Mouse (Mus musculus) kidney, embryonic 15.5 days (tissue): ENCODE measurements around the gene Zswim1. TPM values are rescaled to one million over a fixed set of nuclear protein-coding genes. Genes with fewer than 3 reads are reported as not detected.

Source experiments
- ATAC-seq: fragments of 200-750 bp; cut with Nextera tagmentation; replicated peaks from 2 replicates; pipeline ENCODE4 v1.8.0; 2017; ENCODE audit warnings: moderate TSS enrichment; ENCODE audit not compliant: low FRiP score
- H3K27ac ChIP-seq: fragments of 300-500 bp; sonication (generic); 2 replicates; pipeline ENCODE4 v1.5.1; 2015; ENCODE audit warnings: mild to moderate bottlenecking, inconsistent platforms
- H3K27me3 ChIP-seq: fragments of 300-500 bp; sonication (generic); 2 replicates; pipeline ENCODE4 v1.6.1; 2015; ENCODE audit warnings: inconsistent platforms
- H3K36me3 ChIP-seq: fragments of 300-500 bp; sonication (generic); 2 replicates; pipeline ENCODE4 v1.6.1; 2015; ENCODE audit warnings: inconsistent platforms
- H3K4me1 ChIP-seq: fragments of 300-500 bp; sonication (generic); 2 replicates; pipeline ENCODE4 v1.6.1; 2015; ENCODE audit warnings: inconsistent platforms
- H3K4me2 ChIP-seq: fragments of 300-500 bp; sonication (generic); 2 replicates; pipeline ENCODE4 v1.6.1; 2015; ENCODE audit warnings: moderate library complexity, mild to moderate bottlenecking, inconsistent platforms
- H3K4me3 ChIP-seq: fragments of 300-500 bp; sonication (generic); replicated peaks from 2 replicates; pipeline ENCODE4 v1.5.1; 2015; ENCODE audit warnings: mild to moderate bottlenecking, inconsistent platforms
- H3K9ac ChIP-seq: fragments of 300-500 bp; sonication (generic); 2 replicates; pipeline ENCODE4 v1.6.1; 2015; ENCODE audit warnings: mild to moderate bottlenecking, inconsistent platforms
- H3K9me3 ChIP-seq: fragments of 300-500 bp; sonication (generic); replicated peaks from 2 replicates; pipeline ENCODE4 v1.6.1; 2016; ENCODE audit warnings: inconsistent platforms
- WGBS: fragments of 180-500 bp; shearing (Covaris S2); methylation state at CpG from one replicate; pipeline ENCODE4 v1.1.7; 2015; ENCODE audit warnings: mixed read lengths; 5-methylcytosine and 5-hydroxymethylcytosine counted together
- polyA plus RNA-seq: library from polyadenylated mRNA; unstranded; fragments of >200 nt; fragmentation: Nextera tagmentation; extraction: Ambion mirVana; gene quantifications from 2 replicates; pipeline ENCODE4 v1.2.1, GENCODE M21; 2015

Zswim1 gene
- polyA plus RNA-seq, 1 experiment from 2014 or later = 19.8 TPM

DNA sequence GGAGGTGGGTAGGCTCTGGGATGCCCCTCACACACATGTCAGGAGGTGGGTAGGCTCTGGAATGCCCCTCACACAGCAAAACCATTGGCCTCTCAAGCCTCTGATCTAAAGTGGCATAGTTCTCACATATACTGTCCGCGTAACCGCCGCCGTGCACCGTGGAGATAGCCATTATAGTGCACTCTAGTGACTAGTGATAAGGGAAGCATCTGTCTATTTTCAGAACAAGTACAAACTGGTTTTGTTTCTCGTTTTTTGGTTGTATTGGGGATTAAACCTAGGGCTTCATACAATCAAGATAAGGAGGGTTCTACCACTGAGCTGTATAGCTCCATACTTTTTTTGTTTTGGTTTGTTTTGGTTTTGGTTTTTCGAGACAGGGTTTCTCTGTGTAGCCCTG is 6.7 kb upstream of the Zswim1 start:
- 91% methylated on average over 8 of the region's 8 CpGs for WGBS
- Histone ChIP-seq H3K36me3 (peaks cover 11% of the 10 kb centered on the region), H3K27ac (no peak overlapping the region), H3K9me3 (no peaks in the 10 kb centered on the region), H3K4me3 (no peak overlapping the region), H3K27me3 (no peaks in the 10 kb centered on the region), H3K4me1 (peaks cover 7% of the 10 kb centered on the region), H3K9ac (no peak overlapping the region), H3K4me2 (no peak overlapping the region)
- no peak for ATAC-seq

- H3K9ac ChIP-seq = no peak overlapping the region
- H3K4me2 ChIP-seq = no peak overlapping the region
- ATAC-seq = no peak
These were observed 5.3 kb upstream of the Zswim1 start for GRCm38 (mm10) chr2:164817206-164817605.

GRCm38 (mm10) chr2:164817703-164818102 is 4.8 kb upstream of the Zswim1 start:
- Histone ChIP-seq H3K4me2 (no peak overlapping the region), H3K27ac (no peak overlapping the region)
- no peak for ATAC-seq

More at GRCm38 (mm10) chr2:164817206-164817605, 5.3 kb upstream of the Zswim1 start:
- 83% methylated on average over 6 of the region's 6 CpGs for WGBS
- Histone ChIP-seq H3K27ac (no peak overlapping the region), H3K4me1 (peaks cover 9% of the 10 kb centered on the region), H3K9me3 (no peaks in the 10 kb centered on the region), H3K36me3 (peaks cover 21% of the 10 kb centered on the region), H3K27me3 (no peaks in the 10 kb centered on the region), H3K4me3 (no peak overlapping the region)

GRCm38 (mm10) chr2:164821060-164821459 is 1.4 kb upstream of the Zswim1 start:
- Histone ChIP-seq H3K4me2 (no peak overlapping the region), H3K4me1 (peaks cover 24% of the 10 kb centered on the region), H3K27me3 (no peaks in the 10 kb centered on the region), H3K9ac (no peak overlapping the region), H3K9me3 (no peaks in the 10 kb centered on the region), H3K27ac (no peak overlapping the region), H3K36me3 (peaks cover 31% of the 10 kb centered on the region), H3K4me3 (no peak overlapping the region)
- no peak for ATAC-seq
- 85% methylated on average over 6 of the region's 6 CpGs for WGBS

More at GRCm38 (mm10) chr2:164817703-164818102, 4.8 kb upstream of the Zswim1 start:
- Histone ChIP-seq H3K36me3 (peaks cover 17% of the 10 kb centered on the region), H3K9ac (no peak overlapping the region), H3K4me1 (peaks cover 13% of the 10 kb centered on the region), H3K4me3 (no peak overlapping the region), H3K27me3 (no peaks in the 10 kb centered on the region), H3K9me3 (no peaks in the 10 kb centered on the region)
- 60% methylated on average over 5 of the region's 5 CpGs for WGBS

GRCm38 (mm10) chr2:164823181-164823585 is 697 bp downstream of the Zswim1 start:
- Histone ChIP-seq H3K27ac (peak overlapping the region; percentile 86), H3K36me3 (peaks cover 53% of the 10 kb centered on the region), H3K4me3 (peak overlapping the region; percentile 87), H3K4me1 (peaks cover 17% of the 10 kb centered on the region), H3K4me2 (peak overlapping the region; percentile 57), H3K9ac (peak overlapping the region; percentile 61), H3K27me3 (no peaks in the 10 kb centered on the region), H3K9me3 (no peaks in the 10 kb centered on the region)
- WGBS = 3% methylated on average over 10 of the region's 10 CpGs
- ATAC-seq = peak; percentile 72

- H3K36me3 ChIP-seq = peaks cover 60% of the 10 kb centered on the region
- no peak for ATAC-seq
- peak overlapping the region; percentile 57 for H3K4me2 ChIP-seq
These were observed 1.5 kb downstream of the Zswim1 start for GRCm38 (mm10) chr2:164823969-164824368.

GRCm38 (mm10) chr2:164825521-164825920 is 3.0 kb downstream of the Zswim1 start:
- no peak overlapping the region for H3K4me2 ChIP-seq
- H3K4me1 ChIP-seq = peaks cover 17% of the 10 kb centered on the region
- no peak overlapping the region for H3K9ac ChIP-seq
- no peaks in the 10 kb centered on the region for H3K9me3 ChIP-seq
- no peak overlapping the region for H3K4me3 ChIP-seq
- 96% methylated on average over 17 of the region's 17 CpGs for WGBS
- no peak overlapping the region for H3K27ac ChIP-seq
- ATAC-seq = no peak
- peaks cover 59% of the 10 kb centered on the region for H3K36me3 ChIP-seq
- H3K27me3 ChIP-seq = no peaks in the 10 kb centered on the region

More at GRCm38 (mm10) chr2:164823969-164824368, 1.5 kb downstream of the Zswim1 start:
- Histone ChIP-seq H3K9me3 (no peaks in the 10 kb centered on the region), H3K9ac (no peak overlapping the region), H3K27me3 (no peaks in the 10 kb centered on the region), H3K27ac (no peak overlapping the region), H3K4me1 (peaks cover 17% of the 10 kb centered on the region), H3K4me3 (peak overlapping the region; percentile 87; the same call in 1 of the 2 replicates)
- 84% methylated on average over 4 of the region's 4 CpGs for WGBS

DNA sequence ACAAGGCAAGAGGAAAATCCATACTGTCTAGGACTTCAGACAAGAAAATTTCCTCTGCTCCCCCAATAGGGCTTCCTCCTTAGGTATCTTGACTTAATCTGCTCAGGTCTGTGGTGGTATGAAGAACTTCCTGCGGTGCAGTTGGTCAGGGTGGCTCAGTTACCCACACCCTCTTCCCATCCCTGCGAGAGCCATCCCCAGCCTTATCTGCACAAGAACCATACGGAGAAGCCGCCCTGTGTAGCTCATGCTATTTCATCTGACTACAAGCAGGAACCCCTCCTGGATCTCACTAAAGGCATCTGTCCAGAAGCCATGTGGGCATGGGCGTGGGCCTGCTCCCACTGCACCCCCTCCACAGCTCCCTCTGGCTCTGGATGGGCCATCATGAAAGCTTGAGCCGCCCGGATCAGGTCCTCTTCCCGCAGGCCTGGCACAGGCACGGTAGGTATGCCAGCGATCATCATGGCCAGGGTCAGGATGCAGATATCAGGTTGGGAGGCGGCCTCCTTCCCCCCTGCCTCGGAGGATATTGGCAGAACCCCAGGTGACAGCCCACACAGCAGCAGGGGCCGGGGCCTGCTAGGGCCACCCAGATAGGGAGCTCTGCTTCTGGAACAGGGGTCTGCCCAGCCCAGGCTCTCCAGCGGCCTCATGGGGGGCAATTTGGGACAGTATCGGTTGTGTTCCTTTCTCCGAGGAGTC is 4.8 kb downstream of the Zswim1 start:
- no peak for ATAC-seq
- peaks cover 16% of the 10 kb centered on the region for H3K4me1 ChIP-seq
- H3K36me3 ChIP-seq = peaks cover 48% of the 10 kb centered on the region
- H3K4me2 ChIP-seq = no peak overlapping the region
- no peak overlapping the region for H3K9ac ChIP-seq
- H3K27me3 ChIP-seq = no peaks in the 10 kb centered on the region
- no peak overlapping the region for H3K27ac ChIP-seq
- 87% methylated on average over 16 of the region's 16 CpGs for WGBS
- no peaks in the 10 kb centered on the region for H3K9me3 ChIP-seq
- no peak overlapping the region for H3K4me3 ChIP-seq

- Histone ChIP-seq H3K4me3 (no peak within 1 kb of the TSS), H3K36me3 (peaks cover 48% of the 10 kb centered on the region), H3K9ac (no peak within 1 kb of the TSS), H3K27me3 (no peaks in the 10 kb centered on the region), H3K4me1 (peaks cover 18% of the 10 kb centered on the region), H3K4me2 (no peak within 1 kb of the TSS), H3K27ac (no peak within 1 kb of the TSS), H3K9me3 (no peaks in the 10 kb centered on the region)
- no peak for ATAC-seq
- WGBS = 92% methylated on average over 6 of the region's 6 CpGs
These were observed 6.0 kb downstream of the Zswim1 start, which contains the start of gene Spata25 for GRCm38 (mm10) chr2:164828437-164828836. Gene Spata25, minus strand, starts transcription at chr2:164828537.

DNA sequence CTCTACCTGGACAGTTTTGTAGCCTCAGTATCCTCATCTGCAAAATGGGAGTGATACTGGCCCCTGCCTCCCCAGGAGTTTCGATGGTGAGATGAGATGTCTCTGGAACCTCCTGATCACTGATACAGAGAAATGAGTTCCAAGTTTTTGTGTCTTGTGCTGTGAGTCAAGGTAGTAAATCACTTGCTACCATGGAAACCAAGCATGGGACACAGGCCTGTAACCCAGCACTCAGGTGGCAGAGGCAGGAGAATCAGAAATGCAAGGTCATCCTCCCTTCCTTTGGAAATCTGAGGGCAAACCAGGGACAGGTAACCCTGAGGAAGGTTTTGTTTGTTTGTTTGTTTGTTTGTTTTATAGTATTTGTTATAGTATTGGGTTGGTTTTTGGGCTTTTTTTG is 6.6 kb downstream of the Zswim1 start:
- no peaks in the 10 kb centered on the region for H3K9me3 ChIP-seq
- no peaks in the 10 kb centered on the region for H3K27me3 ChIP-seq
- H3K4me2 ChIP-seq = no peak overlapping the region
- H3K27ac ChIP-seq = no peak overlapping the region
- no peak overlapping the region for H3K4me3 ChIP-seq
- ATAC-seq = no peak
- peaks cover 48% of the 10 kb centered on the region for H3K36me3 ChIP-seq
- H3K9ac ChIP-seq = no peak overlapping the region
- peaks cover 12% of the 10 kb centered on the region for H3K4me1 ChIP-seq
- 86% methylated on average over 1 of the region's 1 CpGs for WGBS

DNA sequence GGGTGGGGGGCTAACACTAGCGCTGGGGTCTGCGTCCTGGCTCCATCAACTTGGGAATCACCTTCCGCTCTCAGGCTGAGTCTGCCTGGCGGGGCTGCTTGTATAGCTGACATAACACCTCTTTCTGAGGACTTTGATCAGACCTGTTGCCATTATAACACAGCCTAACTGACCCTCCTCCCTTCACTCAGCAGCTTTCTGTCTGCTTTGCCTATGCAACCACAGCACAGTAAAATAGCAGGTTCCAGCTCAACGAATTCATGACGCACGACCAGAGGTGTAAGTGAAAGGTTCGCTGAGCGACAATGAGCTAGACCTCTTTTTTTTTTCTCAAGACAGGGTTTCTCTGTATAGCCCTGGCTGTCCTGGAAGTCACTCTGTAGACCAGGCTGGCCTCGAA is 8.5 kb downstream of the Zswim1 start:
- no peak for ATAC-seq
- no peak overlapping the region for H3K4me3 ChIP-seq
- H3K4me1 ChIP-seq = peaks cover 25% of the 10 kb centered on the region
- H3K9me3 ChIP-seq = no peaks in the 10 kb centered on the region
- H3K27ac ChIP-seq = no peak overlapping the region
- H3K4me2 ChIP-seq = no peak overlapping the region
- no peaks in the 10 kb centered on the region for H3K27me3 ChIP-seq
- WGBS = 68% methylated on average over 10 of the region's 10 CpGs
- H3K9ac ChIP-seq = no peak overlapping the region
- H3K36me3 ChIP-seq = peaks cover 42% of the 10 kb centered on the region

DNA sequence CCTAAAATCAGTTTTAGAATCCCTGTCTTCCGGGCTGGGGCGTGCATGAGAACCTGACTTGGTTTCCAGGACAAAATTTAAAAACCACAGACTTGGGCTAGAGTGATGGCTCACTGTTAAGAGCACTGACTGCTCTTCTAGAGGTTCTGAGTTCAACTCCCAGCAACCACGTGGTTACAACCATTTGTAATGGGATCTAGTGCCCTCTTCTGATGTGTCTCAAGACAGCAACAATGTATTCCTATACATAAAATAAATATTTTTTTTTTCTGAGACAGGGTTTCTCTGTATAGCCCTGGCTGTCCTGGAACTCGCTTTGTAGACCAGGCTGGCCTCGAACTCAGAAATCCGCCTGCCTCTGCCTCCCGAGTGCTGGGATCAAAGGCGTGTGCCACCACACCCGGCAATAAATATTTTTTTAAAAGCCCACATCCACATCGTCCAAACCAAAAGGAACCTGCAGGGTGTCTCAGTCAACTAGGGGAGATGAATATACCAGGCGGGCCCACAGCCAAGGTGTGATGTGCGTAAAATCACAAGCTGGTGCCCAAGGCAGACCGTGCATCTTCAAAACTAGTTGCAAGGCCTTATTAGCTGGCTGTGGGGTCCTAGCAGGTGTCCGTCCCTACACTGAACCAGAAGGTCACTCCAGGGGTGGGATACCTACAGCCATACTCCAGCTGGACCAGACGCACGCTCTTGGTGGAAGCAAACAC is 9.7 kb downstream of the Zswim1 start:
- H3K36me3 ChIP-seq = peaks cover 41% of the 10 kb centered on the region
- no peak for ATAC-seq
- H3K4me2 ChIP-seq = peak overlapping the region; percentile 90
- peak overlapping the region; percentile 70; the same call in 1 of the 2 replicates for H3K9ac ChIP-seq
- peak overlapping the region; percentile 84 for H3K27ac ChIP-seq
- H3K9me3 ChIP-seq = no peaks in the 10 kb centered on the region
- peaks cover 25% of the 10 kb centered on the region for H3K4me1 ChIP-seq
- no peaks in the 10 kb centered on the region for H3K27me3 ChIP-seq
- H3K4me3 ChIP-seq = peak overlapping the region; percentile 71
- 57% methylated on average over 16 of the region's 16 CpGs for WGBS
